Mouse (Mus musculus) MEL (cell line): Measurements from ENCODE around the gene Sars2. TPM values are rescaled to one million over a fixed set of nuclear protein-coding genes. Genes with fewer than 3 reads are reported as not detected.

Source experiments
- polyA plus RNA-seq, 2 experiments: library from polyadenylated mRNA; stranded (reverse) in 1 of 2; unstranded in 1 of 2; fragments of >175 nt in 1 of 2; fragments of >200 nt in 1 of 2; gene quantifications; 2 replicates each; pipeline versions ENCODE4 v1.2.1 to v1.2.4; 2012; ENCODE audit warnings: low replicate concordance in 2 of 2, low read depth in 1 of 2; ENCODE audit not compliant: insufficient read length in 2 of 2, insufficient read depth in 1 of 2, missing spikeins in 1 of 2
- total RNA-seq: library from RNA; depleted of rRNA; stranded (reverse); fragments of 300-350 nt; gene quantifications from 2 replicates; pipeline ENCODE4 v1.2.3, GENCODE M21; 2012; rRNA removed

The Sars2 gene
- total and polyA plus RNA-seq, 3 experiments, result 19.2 to 51.4 TPM; not detected in 1

Other genes starting within 250 kb of the Sars2 start
- gene Ifnl2, start 231.5 kb upstream of the Sars2 start, total RNA-seq, result not detected in 2 replicates
- not detected for gene Ifnl2, start 231.5 kb upstream of the Sars2 start, polyA plus RNA-seq
- not detected in 2 replicates for gene Ifnl3, start 219.2 kb upstream of the Sars2 start, total RNA-seq
- gene Ifnl3, start 219.2 kb upstream of the Sars2 start, polyA plus RNA-seq, result not detected
- not detected in 2 replicates for gene Sycn, start 201.1 kb upstream of the Sars2 start, total RNA-seq
- gene Sycn, start 201.1 kb upstream of the Sars2 start, polyA plus RNA-seq, result not detected
- not detected in 2 replicates for gene Nccrp1, start 194.7 kb upstream of the Sars2 start, total RNA-seq
- not detected for gene Nccrp1, start 194.7 kb upstream of the Sars2 start, polyA plus RNA-seq
- gene Samd4b, start 143.8 kb upstream of the Sars2 start, total RNA-seq, result 6.4 and 7.2 TPM in 2 replicates
- 10 to 100 TPM in 1 of 2 experiments, not detected in 1; 45.9 TPM for gene Samd4b, start 143.8 kb upstream of the Sars2 start, polyA plus RNA-seq
- gene Pak4, start 143.8 kb upstream of the Sars2 start, total RNA-seq, result 9.3 and 9.7 TPM in 2 replicates
- gene Pak4, start 143.8 kb upstream of the Sars2 start, polyA plus RNA-seq, result 10 to 100 TPM in 1 of 2 experiments, not detected in 1; 26.6 TPM
- gene Acp7, start 110.7 kb upstream of the Sars2 start, total RNA-seq, result not detected in 2 replicates
- not detected for gene Acp7, start 110.7 kb upstream of the Sars2 start, polyA plus RNA-seq
- gene Fbxo27, start 49.1 kb upstream of the Sars2 start, total RNA-seq, result not detected in 2 replicates
- gene Fbxo27, start 49.1 kb upstream of the Sars2 start, polyA plus RNA-seq, result not detected
- gene Fbxo17, start 25.2 kb upstream of the Sars2 start, total RNA-seq, result 0.10 TPM in 1 of 2 replicates, not detected in the other
- gene Fbxo17, start 25.2 kb upstream of the Sars2 start, polyA plus RNA-seq, result under 1 TPM in 1 of 2 experiments, not detected in 1; 0.43 TPM
- 137 and 141 TPM in 2 replicates for gene Mrps12, start 172 bp upstream of the Sars2 start, total RNA-seq
- gene Mrps12, start 172 bp upstream of the Sars2 start, polyA plus RNA-seq, result 100 to 1,000 TPM in 1 of 2 experiments, not detected in 1; 126 TPM
- gene Ccer2, start 14.2 kb downstream of the Sars2 start, total RNA-seq, result not detected in 2 replicates
- gene Ccer2, start 14.2 kb downstream of the Sars2 start, polyA plus RNA-seq, result under 1 TPM in 1 of 2 experiments, not detected in 1; 0.11 TPM
- 31.8 and 35.7 TPM in 2 replicates for gene Sirt2, start 24.7 kb downstream of the Sars2 start, total RNA-seq
- 10 to 100 TPM in 1 of 2 experiments, not detected in 1; 72.4 TPM for gene Sirt2, start 24.7 kb downstream of the Sars2 start, polyA plus RNA-seq
- gene Nfkbib, start 25.5 kb downstream of the Sars2 start, total RNA-seq, result 30.7 and 32.9 TPM in 2 replicates
- gene Nfkbib, start 25.5 kb downstream of the Sars2 start, polyA plus RNA-seq, result 10 to 100 TPM in 1 of 2 experiments, not detected in 1; 52.7 TPM
- gene Rinl, start 47.0 kb downstream of the Sars2 start, total RNA-seq, result 32.9 and 39.9 TPM in 2 replicates
- gene Rinl, start 47.0 kb downstream of the Sars2 start, polyA plus RNA-seq, result 10 to 100 TPM in 1 of 2 experiments, not detected in 1; 63.9 TPM
- 246 and 303 TPM in 2 replicates for gene Hnrnpl, start 66.5 kb downstream of the Sars2 start, total RNA-seq
- 1,000 to 10,000 TPM in 1 of 2 experiments, 100 to 1,000 TPM in 1; 684 to 1,095 TPM for gene Hnrnpl, start 66.5 kb downstream of the Sars2 start, polyA plus RNA-seq
- 82.8 and 99.5 TPM in 2 replicates for gene Ech1, start 83.2 kb downstream of the Sars2 start, total RNA-seq
- 10 to 100 TPM in 1 of 2 experiments, not detected in 1; 74.7 TPM for gene Ech1, start 83.2 kb downstream of the Sars2 start, polyA plus RNA-seq
- 1.5 and 2.1 TPM in 2 replicates for gene Lgals4, start 91.9 kb downstream of the Sars2 start, total RNA-seq
- gene Lgals4, start 91.9 kb downstream of the Sars2 start, polyA plus RNA-seq, result 1 to 10 TPM in 1 of 2 experiments, not detected in 1; 5.1 TPM
- gene Lgals7, start 121.9 kb downstream of the Sars2 start, total RNA-seq, result 27.7 and 37.8 TPM in 2 replicates
- gene Lgals7, start 121.9 kb downstream of the Sars2 start, polyA plus RNA-seq, result 100 to 1,000 TPM in 1 of 2 experiments, not detected in 1; 138 TPM
- gene Capn12, start 139.4 kb downstream of the Sars2 start, total RNA-seq, result 0.19 TPM in 1 of 2 replicates, not detected in the other
- not detected for gene Capn12, start 139.4 kb downstream of the Sars2 start, polyA plus RNA-seq
- 60.5 and 66.3 TPM in 2 replicates for gene Actn4, start 220.3 kb downstream of the Sars2 start, total RNA-seq
- 100 to 1,000 TPM in 1 of 2 experiments, not detected in 1; 267 TPM for gene Actn4, start 220.3 kb downstream of the Sars2 start, polyA plus RNA-seq
- 525 and 545 TPM in 2 replicates for gene Eif3k, start 239.9 kb downstream of the Sars2 start, total RNA-seq
- gene Eif3k, start 239.9 kb downstream of the Sars2 start, polyA plus RNA-seq, result 100 to 1,000 TPM in 1 of 2 experiments, not detected in 1; 671 TPM
- 17.3 and 19.3 TPM in 2 replicates for gene Map4k1, start 240.1 kb downstream of the Sars2 start, total RNA-seq
- gene Map4k1, start 240.1 kb downstream of the Sars2 start, polyA plus RNA-seq, result 10 to 100 TPM in 1 of 2 experiments, not detected in 1; 50.8 TPM